Mouse (Mus musculus) embryonic facial prominence, embryonic 10.5 days (tissue): ENCODE results near the gene Nckipsd. TPM values are rescaled to one million over a fixed set of nuclear protein-coding genes. Genes with fewer than 3 reads are reported as not detected.

ENCODE experiments used
- DNase-seq: peaks from one replicate; pipeline ENCODE4 v3.0.0-alpha.2; 2017; ENCODE audit warnings: low spot score
- H3K27ac ChIP-seq: fragments of 300-500 bp; sonication (generic); replicated peaks from 2 replicates; pipeline ENCODE4 v1.5.1; 2016; ENCODE audit warnings: mild to moderate bottlenecking
- H3K27me3 ChIP-seq: fragments of 300-500 bp; sonication (generic); replicated peaks from 2 replicates; pipeline ENCODE4 v1.6.1; 2016; ENCODE audit warnings: low read depth, mild to moderate bottlenecking; ENCODE audit not compliant: poor library complexity, severe bottlenecking
- H3K36me3 ChIP-seq: fragments of 300-500 bp; sonication (generic); replicated peaks from 2 replicates; pipeline ENCODE4 v1.6.1; 2016; ENCODE audit warnings: mild to moderate bottlenecking, moderate library complexity
- H3K4me1 ChIP-seq: fragments of 300-500 bp; sonication (generic); 2 replicates; pipeline ENCODE4 v1.6.1; 2016
- H3K4me3 ChIP-seq: fragments of 300-500 bp; sonication (generic); 2 replicates; pipeline ENCODE4 v1.5.1; 2016; ENCODE audit warnings: mild to moderate bottlenecking, moderate library complexity
- H3K9me3 ChIP-seq: fragments of 300-500 bp; sonication (generic); 2 replicates; pipeline ENCODE4 v1.6.1; 2016; ENCODE audit warnings: mild to moderate bottlenecking
- WGBS: fragments of 180-500 bp; shearing (Covaris S2); methylation state at CpG from one replicate; pipeline ENCODE4 v1.1.7; 2016; 5-methylcytosine and 5-hydroxymethylcytosine counted together
- polyA plus RNA-seq: library from polyadenylated mRNA; unstranded; fragments of >200 nt; fragmentation: Nextera tagmentation; extraction: Ambion mirVana; gene quantifications from 2 replicates; pipeline ENCODE4 v1.2.1, GENCODE M21; 2016

The Nckipsd gene
- polyA plus RNA-seq: 14.8 and 15.0 TPM in 2 replicates

DNA sequence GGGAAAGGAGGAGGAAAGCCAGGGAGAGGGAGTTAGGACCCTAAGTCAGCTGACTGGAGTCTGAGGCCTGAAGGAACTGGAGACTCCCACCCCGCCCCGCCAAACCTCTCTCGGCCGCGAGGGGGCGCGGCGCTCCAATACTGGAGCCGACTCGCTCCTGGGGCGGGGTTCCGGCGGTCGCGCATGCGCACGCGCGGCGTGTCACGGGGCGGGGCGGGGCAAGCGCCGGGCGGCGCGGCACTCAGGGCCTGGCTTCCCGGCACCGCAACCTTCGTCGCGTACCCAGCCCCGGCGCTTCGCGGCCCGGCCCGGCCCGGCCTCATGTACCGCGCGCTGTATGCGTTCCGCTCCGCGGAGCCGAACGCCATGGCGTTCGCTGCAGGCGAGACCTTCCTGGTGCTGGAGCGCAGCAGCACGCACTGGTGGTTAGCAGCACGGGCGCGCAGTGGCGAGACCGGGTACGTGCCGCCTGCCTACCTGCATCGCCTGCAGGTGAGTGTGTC, at the start of gene Nckipsd:
Nckipsd (plus strand) TSS at position 206 of the 503 bp plus-strand sequence.
- H3K27ac ChIP-seq: peak within 1 kb of the TSS; percentile 86
- DNase-seq: peak; percentile 97
- peak within 1 kb of the TSS; percentile 86 for H3K4me3 ChIP-seq
- peaks cover 67% of the 10 kb centered on the region for H3K36me3 ChIP-seq
- no peaks in the 10 kb centered on the region for H3K27me3 ChIP-seq
- H3K9me3 ChIP-seq: no peaks in the 10 kb centered on the region
- H3K4me1 ChIP-seq: peaks cover 23% of the 10 kb centered on the region
- under 1% methylated on average over 62 of the region's 62 CpGs for WGBS

DNA sequence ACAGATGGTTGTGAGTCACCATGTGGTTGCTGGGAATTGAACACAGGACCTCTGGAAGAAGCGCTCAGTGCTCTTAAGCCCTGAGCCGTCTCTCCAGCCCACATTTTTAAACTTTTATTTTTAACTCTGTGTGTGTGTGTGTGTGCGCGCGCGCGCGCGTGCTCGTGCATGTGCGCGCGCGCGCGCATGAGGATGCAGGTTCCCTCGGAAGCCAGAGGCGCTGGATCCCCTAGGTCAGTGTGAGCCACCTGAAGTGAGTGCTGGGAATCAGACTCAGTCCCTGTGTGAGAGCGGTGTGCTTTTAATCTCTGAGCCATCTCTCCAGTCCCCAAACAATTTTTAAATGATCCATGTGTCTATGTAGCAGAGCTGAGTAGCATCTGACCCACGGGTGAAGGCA, 49.0 kb upstream of the Nckipsd start:
- Histone ChIP-seq H3K4me3 (no peak overlapping the region), H3K27ac (no peak overlapping the region), H3K9me3 (no peaks in the 10 kb centered on the region), H3K4me1 (no peaks in the 10 kb centered on the region), H3K27me3 (no peaks in the 10 kb centered on the region), H3K36me3 (no peaks in the 10 kb centered on the region)
- no peak for DNase-seq
- 94% methylated on average over 20 of the region's 20 CpGs for WGBS

DNA sequence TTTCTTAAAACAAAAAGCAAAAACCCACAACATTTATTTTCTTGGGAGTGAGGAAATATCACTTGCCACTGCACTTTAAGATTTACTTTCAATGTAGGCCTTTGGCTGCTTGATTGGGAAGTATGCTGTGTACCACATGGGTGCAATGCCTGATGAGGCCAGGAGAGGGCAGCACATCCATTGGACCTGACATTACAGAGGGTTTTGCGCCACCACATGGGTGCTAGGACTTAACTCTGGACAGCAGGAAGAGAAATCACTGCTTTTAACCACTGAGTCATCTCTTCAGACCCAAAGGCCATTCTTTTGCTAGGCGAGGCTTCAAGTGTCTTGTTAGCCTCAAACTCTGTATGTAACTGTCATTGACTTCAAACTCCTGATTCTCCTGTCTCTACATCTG, 48.4 kb upstream of the Nckipsd start:
- H3K4me1 ChIP-seq: no peaks in the 10 kb centered on the region
- H3K27me3 ChIP-seq: no peaks in the 10 kb centered on the region
- no peaks in the 10 kb centered on the region for H3K36me3 ChIP-seq
- 59% methylated on average over 2 of the region's 2 CpGs for WGBS
- no peak overlapping the region for H3K4me3 ChIP-seq
- H3K9me3 ChIP-seq: no peaks in the 10 kb centered on the region
- peak; percentile 56 for DNase-seq
- no peak overlapping the region for H3K27ac ChIP-seq

GRCm38 (mm10) chr9:108761561-108761960, 46.6 kb upstream of the Nckipsd start:
- Histone ChIP-seq H3K36me3 (no peaks in the 10 kb centered on the region), H3K4me1 (no peaks in the 10 kb centered on the region), H3K4me3 (no peak overlapping the region), H3K9me3 (no peaks in the 10 kb centered on the region), H3K27ac (no peak overlapping the region), H3K27me3 (no peaks in the 10 kb centered on the region)
- DNase-seq: no peak

DNA sequence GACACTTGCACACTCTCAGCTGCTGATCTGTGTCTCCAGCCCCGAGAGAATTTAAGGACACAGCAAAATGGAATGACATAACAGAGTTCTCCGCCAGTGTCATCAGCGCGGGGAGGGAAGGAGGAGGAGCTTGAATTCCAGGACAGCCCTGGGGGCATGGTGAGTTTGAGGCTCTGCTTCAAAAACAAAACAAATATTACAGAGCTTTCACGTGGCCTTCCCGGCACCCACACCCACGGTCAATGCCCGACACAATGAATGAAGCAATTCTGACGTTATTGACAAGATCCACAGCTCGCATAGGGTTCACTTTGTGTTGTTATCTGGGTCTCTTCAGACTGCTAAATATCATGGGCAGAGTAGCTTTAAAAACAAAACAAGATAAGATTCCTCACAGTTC, 43.2 kb upstream of the Nckipsd start:
- WGBS: 75% methylated on average over 10 of the region's 10 CpGs
- Histone ChIP-seq H3K27ac (no peak overlapping the region), H3K4me3 (no peak overlapping the region), H3K4me1 (no peaks in the 10 kb centered on the region), H3K27me3 (no peaks in the 10 kb centered on the region), H3K9me3 (no peaks in the 10 kb centered on the region), H3K36me3 (no peaks in the 10 kb centered on the region)
- no peak for DNase-seq

GRCm38 (mm10) chr9:108776614-108777013, 31.6 kb upstream of the Nckipsd start:
- Histone ChIP-seq H3K9me3 (no peaks in the 10 kb centered on the region), H3K27me3 (no peaks in the 10 kb centered on the region), H3K4me1 (peaks cover 4% of the 10 kb centered on the region; the same call in 1 of the 2 replicates), H3K27ac (no peak overlapping the region), H3K36me3 (no peaks in the 10 kb centered on the region), H3K4me3 (no peak overlapping the region)
- 85% methylated on average over 4 of the region's 4 CpGs for WGBS
- no peak for DNase-seq

GRCm38 (mm10) chr9:108777276-108777675, 30.9 kb upstream of the Nckipsd start:
- WGBS: 88% methylated on average over 4 of the region's 4 CpGs
- H3K36me3 ChIP-seq: no peaks in the 10 kb centered on the region
- H3K27me3 ChIP-seq: no peaks in the 10 kb centered on the region
- no peak overlapping the region for H3K27ac ChIP-seq
- H3K9me3 ChIP-seq: no peaks in the 10 kb centered on the region
- no peak overlapping the region for H3K4me3 ChIP-seq
- no peak for DNase-seq
- H3K4me1 ChIP-seq: peaks cover 9% of the 10 kb centered on the region

GRCm38 (mm10) chr9:108780959-108781358, 27.2 kb upstream of the Nckipsd start:
- H3K27ac ChIP-seq: no peak overlapping the region
- WGBS: 73% methylated on average over 5 of the region's 5 CpGs

GRCm38 (mm10) chr9:108781891-108782290, 26.3 kb upstream of the Nckipsd start:
- H3K27ac ChIP-seq: peak overlapping the region; percentile 99; the same call in 1 of the 2 replicates
- WGBS: 69% methylated on average over 4 of the region's 4 CpGs

More at GRCm38 (mm10) chr9:108780959-108781358, 27.2 kb upstream of the Nckipsd start:
- H3K36me3 ChIP-seq: peaks cover 2% of the 10 kb centered on the region
- H3K4me1 ChIP-seq: peaks cover 36% of the 10 kb centered on the region
- no peak for DNase-seq
- no peaks in the 10 kb centered on the region for H3K27me3 ChIP-seq
- no peak overlapping the region for H3K4me3 ChIP-seq
- H3K9me3 ChIP-seq: no peaks in the 10 kb centered on the region

DNA sequence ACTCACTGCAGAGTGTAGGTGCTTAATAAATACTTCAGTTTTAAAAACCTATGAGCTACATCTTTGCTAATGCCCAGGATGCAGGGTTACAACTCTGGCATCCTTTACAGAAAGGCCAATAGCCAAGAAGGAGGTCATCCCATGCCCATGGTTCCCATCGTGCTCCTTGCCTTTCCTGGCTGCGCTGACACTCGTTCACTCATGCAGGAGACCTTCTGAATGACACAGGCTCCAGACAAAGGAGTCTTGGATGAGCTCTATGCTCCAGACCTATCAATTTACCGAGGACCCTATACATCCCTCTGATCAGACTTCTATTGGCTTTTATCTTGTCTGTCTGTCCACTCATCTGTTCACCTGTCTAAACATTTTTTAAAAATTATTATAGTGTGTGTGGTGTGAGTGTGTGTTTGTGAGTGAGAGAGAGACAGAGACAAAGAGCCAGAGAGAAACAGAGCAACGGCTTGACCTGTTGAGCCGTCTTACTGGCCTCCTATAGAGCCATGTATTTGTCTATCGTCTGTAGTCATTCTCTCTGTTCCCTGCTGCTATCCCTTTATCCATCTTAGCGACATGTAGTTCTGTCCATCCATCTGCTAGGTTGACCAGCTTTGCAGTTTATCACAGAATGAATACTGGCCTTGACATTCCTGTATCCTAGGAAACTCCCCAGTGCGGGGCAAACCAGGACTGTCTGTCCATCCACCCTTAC, 25.2 kb upstream of the Nckipsd start:
- peak overlapping the region; percentile 72 for H3K4me3 ChIP-seq
- peaks cover 53% of the 10 kb centered on the region for H3K4me1 ChIP-seq
- no peak for DNase-seq
- peak overlapping the region; percentile 99 for H3K27ac ChIP-seq
- no peaks in the 10 kb centered on the region for H3K27me3 ChIP-seq
- 25% methylated on average over 9 of the region's 9 CpGs for WGBS
- H3K9me3 ChIP-seq: no peaks in the 10 kb centered on the region
- H3K36me3 ChIP-seq: peaks cover 21% of the 10 kb centered on the region

More at GRCm38 (mm10) chr9:108781891-108782290, 26.3 kb upstream of the Nckipsd start:
- H3K36me3 ChIP-seq: peaks cover 11% of the 10 kb centered on the region
- peaks cover 43% of the 10 kb centered on the region for H3K4me1 ChIP-seq
- DNase-seq: no peak
- H3K9me3 ChIP-seq: no peaks in the 10 kb centered on the region
- no peaks in the 10 kb centered on the region for H3K27me3 ChIP-seq
- H3K4me3 ChIP-seq: no peak overlapping the region

- peak within 1 kb of the TSS; percentile 99 for H3K27ac ChIP-seq
- peaks cover 29% of the 10 kb centered on the region for H3K36me3 ChIP-seq
- H3K4me1 ChIP-seq: peaks cover 61% of the 10 kb centered on the region
- DNase-seq: peak; percentile 99
- H3K4me3 ChIP-seq: peak within 1 kb of the TSS; percentile 72
- H3K9me3 ChIP-seq: no peaks in the 10 kb centered on the region
- H3K27me3 ChIP-seq: no peaks in the 10 kb centered on the region
- WGBS: under 1% methylated on average over 56 of the region's 56 CpGs
Observed at GRCm38 (mm10) chr9:108783548-108784463, 24.4 kb upstream of the Nckipsd start, which contains the start of gene Ip6k2. Gene Ip6k2, plus strand, starts transcription at chr9:108783796.

DNA sequence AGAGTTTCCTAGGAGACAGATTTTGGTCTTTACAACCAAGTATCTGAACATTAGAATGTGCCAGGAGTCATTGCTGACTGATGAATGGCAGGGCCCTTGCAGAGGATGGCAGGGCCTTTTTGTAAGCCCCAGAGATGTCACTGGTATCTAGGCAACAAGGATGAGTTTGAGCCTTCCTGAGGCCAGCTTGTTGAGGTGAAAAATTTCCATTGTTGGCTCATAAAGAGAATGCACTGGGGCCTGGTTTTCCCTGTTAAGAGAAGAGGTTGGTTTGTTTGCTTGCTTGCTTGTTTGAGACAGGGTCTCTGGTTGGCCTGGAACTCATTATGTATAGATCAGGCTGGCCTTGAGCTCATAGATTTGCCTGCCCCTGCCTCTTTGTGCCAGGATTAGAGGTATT, 22.8 kb upstream of the Nckipsd start:
- no peak for DNase-seq
- H3K9me3 ChIP-seq: no peaks in the 10 kb centered on the region
- H3K4me3 ChIP-seq: peak overlapping the region; percentile 72
- H3K36me3 ChIP-seq: peaks cover 34% of the 10 kb centered on the region
- peaks cover 71% of the 10 kb centered on the region for H3K4me1 ChIP-seq
- H3K27me3 ChIP-seq: no peaks in the 10 kb centered on the region
- peak overlapping the region; percentile 40; the same call in 1 of the 2 replicates for H3K27ac ChIP-seq
